Mouse (Mus musculus): ENCODE data around the gene Chst15. TPM values are rescaled to one million over a fixed set of nuclear protein-coding genes. Genes with fewer than 3 reads are reported as not detected.

Chst15 gene
- polyA plus RNA-seq, 1 experiment from 2014 or later = 7.6 TPM

GRCm38 (mm10) chr7:132196581-132196980, 120.4 kb downstream of the Chst15 start:
- H3K27ac ChIP-seq = no peak overlapping the region
- H3K4me1 ChIP-seq = peaks cover 2% of the 10 kb centered on the region; the same call in 1 of the 2 replicates
- H3K36me3 ChIP-seq = no peaks in the 10 kb centered on the region
- 0 out of 2 replicates have a peak, but pooled peaks cover 4% of the 10 kb centered on the region for H3K27me3 ChIP-seq (ENCODE audit: insufficient read depth, poor library complexity, severe bottlenecking)
- H3K9me3 ChIP-seq = no peaks in the 10 kb centered on the region
- DNase-seq (ENCODE audit: low spot score) = no peak
- H3K4me3 ChIP-seq = no peak overlapping the region
- whole genome bisulfite sequencing = 72% methylated on average over 1 of the region's 1 CpGs

GRCm38 (mm10) chr7:132193606-132194005, 123.4 kb downstream of the Chst15 start:
- no peaks in the 10 kb centered on the region for H3K36me3 ChIP-seq
- peaks cover 2% of the 10 kb centered on the region; the same call in 1 of the 2 replicates for H3K4me1 ChIP-seq
- no peaks in the 10 kb centered on the region for H3K27me3 ChIP-seq (ENCODE audit: insufficient read depth, poor library complexity, severe bottlenecking)
- no peak overlapping the region for H3K4me3 ChIP-seq
- WGBS = 93% methylated on average over 2 of the region's 2 CpGs
- H3K27ac ChIP-seq = no peak overlapping the region
- no peak for DNase-seq (ENCODE audit: low spot score)
- H3K9me3 ChIP-seq = no peaks in the 10 kb centered on the region

- Histone ChIP-seq H3K36me3 (no peaks in the 10 kb centered on the region), H3K27ac (no peak overlapping the region), H3K9me3 (no peaks in the 10 kb centered on the region), H3K4me1 (no peaks in the 10 kb centered on the region), H3K4me3 (no peak overlapping the region), H3K27me3 (ENCODE audit: insufficient read depth, poor library complexity, severe bottlenecking) (peaks cover 4% of the 10 kb centered on the region)
- 63% methylated on average over 3 of the region's 3 CpGs for WGBS
- no peak for DNase-seq (ENCODE audit: low spot score)
These were observed 129.6 kb downstream of the Chst15 start for GRCm38 (mm10) chr7:132187456-132187855.

Other genes with a start within 250 kb of the Chst15 start
- 0.09 and 0.24 TPM in 2 replicates for gene Cpxm2, start 162.5 kb downstream of the Chst15 start, polyA plus RNA-seq (2016; fragmentation: Nextera tagmentation; extraction: Ambion mirVana)

Measured in heart, embryonic 10.5 days (tissue).